Mouse (Mus musculus): ENCODE data around the gene Rbms3.

Gene Rbms3

DNA sequence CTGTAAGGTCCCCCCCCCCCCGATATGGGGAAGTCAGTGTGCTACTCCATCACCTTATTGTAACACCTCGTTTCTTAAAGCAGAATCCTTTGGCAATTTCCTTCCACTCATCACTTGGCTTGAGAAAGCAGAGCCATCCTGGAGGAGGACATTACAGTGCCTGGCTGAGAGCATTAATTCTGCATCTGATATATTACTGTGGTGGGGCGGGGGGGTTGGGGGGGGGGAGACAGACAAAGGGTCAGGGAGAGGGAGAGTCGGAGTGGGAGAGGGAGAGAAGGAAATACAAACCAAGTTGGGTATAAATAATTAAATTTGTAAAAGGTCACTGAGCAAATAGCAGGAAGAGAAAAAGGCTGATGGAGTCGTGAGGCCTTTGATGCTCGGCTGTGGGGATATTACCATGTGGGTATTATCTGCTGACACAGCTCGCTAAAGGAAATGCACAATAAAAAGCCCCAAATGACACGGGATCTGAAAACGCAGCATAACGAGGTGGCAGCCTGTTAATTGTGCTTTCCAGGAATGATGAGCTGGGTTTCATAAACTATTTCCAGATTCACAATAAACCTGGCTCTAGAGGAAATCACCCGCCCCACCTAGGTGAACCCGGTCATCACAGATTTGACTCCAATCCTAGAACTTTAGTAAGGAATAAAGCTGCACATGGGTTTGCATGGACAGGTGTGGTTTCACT lies 860.2 kb downstream of the Rbms3 start:
- DNase-seq (ENCODE audit: low read depth, low spot score), result no peak

- no peak for DNase-seq (ENCODE audit: low read depth, low spot score)
Observed at GRCm38 (mm10) chr9:116762395-116763025, 867.2 kb downstream of the Rbms3 start.

DNA sequence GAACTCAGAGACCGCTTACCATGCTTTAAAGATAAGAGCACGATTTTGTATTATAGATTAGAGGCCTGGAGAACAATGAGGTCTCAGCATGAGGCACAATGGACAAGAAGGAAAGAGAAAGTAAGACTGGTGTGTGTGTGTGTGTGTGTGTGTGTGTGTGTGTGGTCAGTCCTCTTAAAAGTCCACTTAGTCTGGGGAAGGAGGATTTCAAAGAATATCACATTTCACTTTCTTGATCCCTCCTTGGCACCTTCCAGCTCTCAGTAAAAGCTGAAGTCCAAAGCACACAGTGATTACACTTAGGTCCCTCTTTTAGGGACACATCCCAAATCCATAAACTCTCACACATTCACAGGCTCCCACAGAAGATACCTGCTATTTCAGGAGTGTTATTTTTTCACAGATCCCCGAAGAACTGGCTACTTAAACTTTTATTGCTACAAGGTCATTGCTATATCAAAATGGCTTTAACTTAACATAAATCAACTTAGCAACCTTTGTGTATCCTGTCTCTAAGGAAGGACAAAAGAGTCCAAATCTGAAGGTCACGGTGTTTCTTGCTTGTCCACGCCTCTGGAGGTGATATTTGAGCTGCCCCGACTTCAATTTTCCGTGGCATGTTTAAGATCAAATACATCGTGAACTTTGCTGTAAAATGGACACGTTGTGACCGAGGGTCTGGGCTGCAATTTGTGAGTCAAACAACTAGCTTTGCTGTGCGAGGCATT lies 880.7 kb downstream of the Rbms3 start:
- no peak for DNase-seq (ENCODE audit: low read depth, low spot score)

DNA sequence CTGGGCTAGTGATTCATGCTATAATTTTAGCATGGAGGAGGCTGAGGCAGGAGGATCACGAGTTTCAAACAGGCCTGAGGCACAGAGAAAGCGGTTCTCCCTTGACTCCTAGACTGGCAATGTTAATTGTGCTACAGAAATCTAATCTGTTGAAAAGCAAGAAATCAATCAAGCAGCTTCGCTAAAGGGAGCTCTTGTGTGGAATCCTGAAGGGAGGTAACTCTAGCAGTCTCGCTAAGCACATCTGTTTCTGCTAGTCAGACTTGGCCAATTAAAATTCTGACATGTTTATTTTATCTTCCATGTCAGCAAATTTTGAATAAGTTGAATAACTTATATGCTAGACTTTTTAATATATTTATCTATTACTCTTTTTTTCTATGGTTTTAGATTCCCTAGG lies 881.4 kb downstream of the Rbms3 start:
- DNase-seq (ENCODE audit: low read depth, low spot score), result no peak

DNA sequence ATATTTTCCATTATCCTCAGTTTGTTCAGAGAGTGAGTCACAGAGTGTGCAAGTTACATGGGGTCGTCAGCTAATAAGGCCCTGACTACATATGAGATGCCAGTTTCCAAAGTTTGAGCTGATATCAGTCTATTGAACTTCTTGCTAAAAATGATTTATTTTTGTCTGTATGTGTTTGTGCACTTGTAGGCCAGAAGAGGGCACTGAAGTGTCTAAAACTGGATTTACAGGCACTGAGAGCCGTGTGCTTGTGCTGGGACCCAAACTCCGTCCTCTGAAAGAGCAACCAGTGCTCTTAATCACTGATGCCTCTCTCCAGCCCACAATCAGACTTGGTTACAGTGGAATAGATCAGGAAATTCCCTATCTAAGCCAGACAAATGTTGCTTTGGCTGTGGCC lies 882.8 kb downstream of the Rbms3 start:
- no peak for DNase-seq (ENCODE audit: low read depth, low spot score)

DNA sequence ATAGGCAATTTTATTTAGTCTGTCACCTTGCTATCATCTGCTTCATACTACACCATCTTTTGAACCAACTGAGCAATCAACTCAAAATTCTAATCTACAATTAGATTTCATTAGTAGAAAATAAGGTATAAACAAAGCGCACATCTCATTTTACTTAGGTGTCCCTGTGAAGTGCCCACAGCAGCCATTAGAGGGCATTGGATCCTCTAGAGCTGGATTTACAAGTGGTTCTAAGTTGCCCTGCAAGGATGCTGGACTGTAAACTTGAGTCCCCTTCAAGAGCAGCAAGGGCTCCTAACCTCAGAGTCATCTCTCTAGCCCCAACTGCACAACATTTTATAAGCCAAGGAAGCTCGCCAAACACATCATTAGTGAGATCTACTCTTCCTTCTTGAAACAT lies 891.9 kb downstream of the Rbms3 start:
- no peak for DNase-seq (ENCODE audit: low read depth, low spot score)

DNA sequence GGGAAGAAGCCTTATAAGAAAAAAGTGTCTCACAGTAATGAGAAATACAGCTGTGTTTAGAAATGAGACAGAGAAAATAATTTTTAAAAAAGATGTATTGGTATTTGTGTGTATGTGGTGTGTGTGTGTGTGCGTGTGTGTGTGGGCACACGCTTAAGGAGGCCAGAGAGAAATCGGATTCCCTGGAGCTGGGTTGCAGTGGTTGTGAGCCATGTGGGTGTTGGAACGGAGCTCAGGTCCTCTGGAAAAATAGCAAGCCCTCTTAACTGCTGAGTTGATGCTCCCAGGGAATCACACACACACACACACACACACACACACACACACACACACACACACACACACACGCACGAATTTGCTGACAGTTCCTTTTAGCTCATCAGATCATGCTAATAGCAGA lies 900.5 kb downstream of the Rbms3 start:
- DNase-seq (ENCODE audit: low read depth, low spot score), result no peak

GRCm38 (mm10) chr9:116728655-116729054 lies 901.1 kb downstream of the Rbms3 start:
- DNase-seq (ENCODE audit: low read depth, low spot score), result no peak

DNA sequence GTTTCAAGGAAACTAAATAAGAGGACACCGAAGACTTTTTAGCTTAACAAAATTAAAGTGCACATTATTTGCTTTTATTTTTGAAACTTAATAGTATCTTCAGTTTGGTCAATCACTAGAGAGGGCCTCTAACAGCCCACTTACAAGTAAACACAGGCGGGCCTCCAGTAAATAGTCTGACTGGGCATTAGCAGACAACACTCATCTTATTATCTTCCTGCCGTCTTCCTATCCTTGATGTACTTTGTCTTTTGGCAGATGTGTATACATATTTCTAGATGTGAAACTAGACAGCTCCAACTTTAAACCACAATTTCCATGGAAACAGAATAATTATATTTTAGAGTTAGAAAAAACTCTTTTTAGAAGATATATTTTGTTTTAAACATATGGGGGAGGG lies 901.6 kb downstream of the Rbms3 start:
- no peak for DNase-seq (ENCODE audit: low read depth, low spot score)

- DNase-seq (ENCODE audit: low read depth, low spot score), result no peak
Observed at GRCm38 (mm10) chr9:116724581-116724980, 905.1 kb downstream of the Rbms3 start.

DNA sequence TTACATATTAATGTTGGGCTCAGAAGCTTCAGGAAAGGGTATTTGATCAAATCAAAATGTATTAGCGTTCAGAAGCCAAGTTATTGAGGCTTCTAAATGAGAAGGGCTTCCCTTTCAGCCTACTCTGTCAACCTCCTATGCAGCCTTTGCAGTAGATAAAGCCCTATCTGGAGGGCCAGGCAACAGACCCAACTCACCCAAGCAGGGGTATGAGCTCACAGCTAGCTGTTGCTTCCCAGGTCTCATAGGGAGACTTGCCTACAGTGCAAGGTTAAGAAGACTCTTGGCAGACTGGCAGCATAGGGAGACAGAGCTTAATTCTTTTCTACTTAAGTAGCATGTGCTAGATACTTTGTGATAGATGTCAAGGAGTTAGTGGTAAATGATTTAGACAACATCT lies 926.6 kb downstream of the Rbms3 start:
- no peak for DNase-seq (ENCODE audit: low read depth, low spot score)

- DNase-seq (ENCODE audit: low read depth, low spot score), result no peak
Observed at GRCm38 (mm10) chr9:116702611-116703010, 927.1 kb downstream of the Rbms3 start.

GRCm38 (mm10) chr9:116701511-116702179 lies 928.1 kb downstream of the Rbms3 start:
- DNase-seq (ENCODE audit: low read depth, low spot score), result no peak

DNA sequence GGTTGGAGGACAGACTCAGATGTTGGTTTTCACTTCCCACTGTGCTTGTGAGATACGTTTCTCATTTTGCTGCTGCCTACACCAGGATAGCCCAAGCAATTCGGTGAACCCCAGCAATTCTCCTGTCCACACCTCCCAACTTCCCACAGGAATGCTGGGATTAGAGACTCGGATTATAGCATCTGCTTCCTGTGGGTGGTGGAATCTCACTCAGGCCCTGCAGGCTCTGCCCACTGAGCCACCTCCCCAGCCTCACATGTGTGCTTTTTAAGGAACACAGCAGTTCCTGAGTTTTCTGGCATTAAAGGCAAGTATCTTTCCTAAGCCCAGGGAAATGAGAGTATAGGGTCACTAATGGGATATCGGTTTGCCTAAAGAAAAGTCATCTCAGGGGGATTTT lies 941.1 kb downstream of the Rbms3 start:
- no peak for DNase-seq (ENCODE audit: low read depth, low spot score)

- no peak for DNase-seq (ENCODE audit: low read depth, low spot score)
Observed at GRCm38 (mm10) chr9:116677142-116677541, 952.6 kb downstream of the Rbms3 start.

DNA sequence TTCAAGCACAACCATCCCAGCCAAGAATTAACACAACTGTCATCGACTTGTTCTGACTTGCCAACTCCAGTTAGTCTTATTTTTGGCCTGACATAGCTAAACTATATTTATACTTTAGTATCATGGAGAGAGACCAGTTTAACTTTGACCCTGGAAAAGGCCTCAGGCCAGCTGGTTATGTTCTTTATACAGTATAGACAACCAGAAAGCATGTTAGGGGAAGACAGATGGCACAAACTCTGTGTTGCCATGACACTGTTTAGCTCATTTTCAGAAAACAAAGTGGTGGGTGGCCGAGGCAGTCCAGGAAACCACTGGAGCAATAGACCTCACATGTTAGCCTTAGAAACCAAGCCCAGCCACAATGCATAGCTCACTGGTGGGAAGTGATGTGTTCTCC lies 953.3 kb downstream of the Rbms3 start:
- DNase-seq (ENCODE audit: low read depth, low spot score), result no peak

DNA sequence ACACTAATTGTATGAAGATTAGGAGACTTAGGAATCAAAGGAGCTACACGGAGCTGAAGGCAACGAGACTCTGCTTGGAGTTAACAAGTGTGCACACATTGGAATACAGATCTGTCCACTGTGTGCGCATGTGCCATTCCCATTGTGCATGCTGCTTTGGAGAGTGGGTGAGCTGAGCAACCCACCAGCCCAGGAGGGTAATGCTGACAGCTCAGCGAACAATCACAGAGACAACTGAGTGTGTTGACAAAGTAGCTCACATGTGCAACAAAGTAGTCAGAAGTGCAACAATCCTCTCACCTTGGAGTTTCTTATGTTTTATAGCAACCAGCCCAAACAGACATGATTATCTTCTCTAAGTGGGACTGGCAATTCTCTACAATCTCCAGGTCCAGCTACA lies 955.5 kb downstream of the Rbms3 start:
- DNase-seq (ENCODE audit: low read depth, low spot score), result no peak

- DNase-seq (ENCODE audit: low read depth, low spot score), result no peak
Observed at GRCm38 (mm10) chr9:116661026-116661425, 968.7 kb downstream of the Rbms3 start.

- no peak for DNase-seq (ENCODE audit: low read depth, low spot score)
Observed at GRCm38 (mm10) chr9:116659936-116660335, 969.8 kb downstream of the Rbms3 start.

DNA sequence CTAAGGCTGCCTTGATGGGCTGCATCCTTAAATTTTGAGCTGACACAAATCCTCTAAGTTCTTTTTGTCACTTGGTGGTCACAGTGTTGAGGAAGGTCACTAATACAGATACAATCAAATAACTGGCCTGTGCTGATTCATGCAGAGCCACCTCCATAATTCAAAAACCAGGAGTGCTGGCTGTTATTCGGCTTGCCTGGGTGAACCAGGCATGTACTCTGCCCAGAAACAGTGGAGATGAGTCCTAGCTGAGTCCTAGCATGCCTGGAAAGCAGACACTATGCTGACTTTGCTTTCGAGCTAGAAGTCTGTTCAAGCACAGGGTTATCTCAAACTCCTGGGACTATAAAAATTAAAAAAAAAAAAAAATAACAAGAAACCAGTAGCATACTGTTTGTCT lies 972.6 kb downstream of the Rbms3 start:
- no peak for DNase-seq (ENCODE audit: low read depth, low spot score)

DNA sequence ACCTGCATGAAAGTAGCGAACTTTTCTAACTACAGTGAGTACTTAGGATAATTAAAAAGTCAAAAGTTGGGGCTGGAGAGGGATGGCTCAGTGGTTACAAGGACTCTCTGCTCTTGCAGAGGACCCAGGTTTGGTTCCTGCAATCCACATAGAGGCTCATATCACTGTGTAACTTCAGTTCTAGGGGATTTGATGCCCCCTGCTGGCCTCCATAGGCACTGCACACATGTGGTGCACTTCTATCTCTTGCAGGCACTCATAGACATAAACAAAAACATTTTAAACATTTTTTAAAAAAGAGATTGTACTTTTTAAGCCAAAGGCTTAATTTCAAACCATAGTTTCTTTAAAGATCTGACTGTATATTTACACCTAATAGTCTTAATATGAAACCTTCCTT lies 978.3 kb downstream of the Rbms3 start:
- DNase-seq (ENCODE audit: low read depth, low spot score), result no peak

DNA sequence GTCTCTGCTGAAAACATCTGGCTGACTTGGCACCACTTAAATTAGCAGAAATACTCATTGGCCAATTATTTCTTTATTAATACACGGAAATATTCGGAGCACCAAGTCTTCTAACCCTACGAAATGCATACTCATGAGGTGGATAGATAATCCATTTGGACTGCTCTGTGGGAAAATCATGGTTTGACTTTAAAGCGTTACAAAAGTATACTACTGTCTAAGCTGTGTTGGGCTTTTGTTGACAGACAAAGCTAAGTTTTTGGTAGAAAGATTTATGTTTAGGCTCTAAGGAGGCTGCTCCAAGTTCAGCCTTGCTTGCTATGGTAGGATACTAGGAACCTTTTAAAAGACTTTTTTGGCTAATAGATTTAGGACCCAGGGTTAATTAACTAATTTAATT lies 979.8 kb downstream of the Rbms3 start:
- no peak for DNase-seq (ENCODE audit: low read depth, low spot score)

Measured in brain, embryonic 18.5 days (tissue).